Mouse (Mus musculus) G1E (cell line): ENCODE data around the gene Tmem62.

Source experiments
- CTCF ChIP-seq: IDR thresholded peaks from 2 replicates; pipeline ENCODE4 v1.5.1; 2012; ENCODE audit warnings: low read depth, low read length, inconsistent platforms, mixed read lengths
- GATA1 ChIP-seq: IDR thresholded peaks from 2 replicates; pipeline ENCODE4 v1.6.1; 2012; ENCODE audit warnings: borderline replicate concordance, low read length, inconsistent platforms, mixed read lengths
- POLR2AphosphoS5 ChIP-seq: IDR thresholded peaks from 2 replicates; pipeline ENCODE4 v1.6.1; 2012; ENCODE audit warnings: low read depth, low read length, inconsistent platforms; ENCODE audit not compliant: insufficient replicate concordance

DNA sequence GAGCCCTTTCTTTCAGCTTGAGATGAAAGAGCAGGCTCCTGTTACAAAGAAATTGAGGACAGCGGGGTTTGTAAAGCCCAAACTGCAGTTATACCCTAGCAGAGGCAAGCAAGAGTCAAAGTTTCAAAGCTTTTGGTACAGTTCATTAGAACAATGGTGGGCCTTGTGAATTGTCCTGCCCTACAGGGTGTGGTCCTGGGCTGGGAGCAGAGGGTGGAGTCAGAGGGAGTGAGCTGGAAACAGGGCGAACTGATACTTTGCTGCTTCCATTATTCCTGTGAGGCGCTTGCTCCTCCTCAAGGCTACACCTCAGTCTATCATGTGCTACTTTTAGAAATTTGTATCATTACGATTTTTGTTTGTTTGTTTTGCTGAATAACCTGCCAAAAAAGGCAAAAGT is 14.4 kb downstream of the Tmem62 start:
- no peak for TF ChIP-seq GATA1
- no peak for TF ChIP-seq CTCF
- no peak for TF ChIP-seq POLR2AphosphoS5
